Mouse (Mus musculus) small intestine, adult 2 months (tissue): ENCODE data around the gene Aaas.
A peak's percentile ranks its signal among the peaks of the same experiment; 100 is the strongest.

ENCODE experiments used
- CTCF ChIP-seq: fragments of 200-500 bp; IDR thresholded peaks from 2 replicates; pipeline ENCODE4 v1.5.1; 2012; ENCODE audit warnings: low read depth, mild to moderate bottlenecking, control low read depth, inconsistent platforms, low read length, moderate library complexity, mixed read lengths; ENCODE audit not compliant: insufficient replicate concordance, insufficient read length; ENCODE audit errors: extremely low read depth
- POLR2A ChIP-seq: fragments of 200-500 bp; IDR thresholded peaks from 2 replicates; pipeline ENCODE4 v1.6.1; 2012; ENCODE audit warnings: low read depth, mild to moderate bottlenecking, control low read depth, inconsistent platforms, low read length, moderate library complexity

DNA sequence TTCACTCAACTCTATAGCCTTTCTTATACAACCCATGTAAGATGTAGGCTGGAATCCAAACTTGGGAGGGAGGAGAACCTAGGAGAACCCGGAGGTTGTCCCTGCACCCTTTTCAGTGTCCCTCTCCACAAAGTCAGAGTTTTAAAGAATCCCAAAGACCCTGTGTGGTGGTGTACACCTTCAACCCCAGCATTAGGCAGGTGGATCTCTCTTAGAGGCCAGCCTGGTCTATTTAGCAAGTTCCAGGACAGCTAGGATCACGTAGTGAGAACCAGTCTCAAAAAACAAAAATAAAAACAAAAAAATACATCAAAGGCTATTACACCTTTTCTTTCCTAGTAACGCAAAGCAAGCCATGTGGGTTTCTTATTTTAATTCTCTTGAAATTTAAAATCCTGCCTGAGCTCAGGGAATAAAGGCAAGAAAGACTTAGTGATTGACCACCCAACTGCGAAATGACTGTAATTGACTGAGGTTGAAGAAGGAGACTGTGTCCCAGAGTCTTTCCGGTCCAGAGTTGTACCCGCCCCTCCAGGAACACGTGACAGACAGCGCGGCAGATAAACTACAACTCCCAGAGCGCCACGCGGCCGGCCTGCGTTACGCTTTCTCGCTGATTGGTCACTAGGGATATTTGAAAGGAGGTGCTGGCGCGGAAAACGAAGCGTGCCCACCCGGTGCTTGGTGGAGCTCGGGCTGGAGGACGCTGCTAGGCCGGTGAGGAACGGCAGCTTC lies 54.8 kb downstream of the Aaas start, which contains the start of gene Espl1:
- TF ChIP-seq CTCF: no peak
- peak; percentile 24; the same call in 1 of the 2 replicates for TF ChIP-seq POLR2A
